Mouse (Mus musculus) lung, adult 2 months (tissue): ENCODE results near the gene 1190005I06Rik.

Experiments
- CTCF ChIP-seq: fragments of 200-500 bp; IDR thresholded peaks from 2 replicates; pipeline ENCODE4 v1.5.1; 2011; ENCODE audit warnings: mild to moderate bottlenecking, low read length, control low read depth; ENCODE audit not compliant: insufficient read depth
- POLR2A ChIP-seq: fragments of 200-500 bp; IDR thresholded peaks from 2 replicates; pipeline ENCODE4 v1.6.1; 2011; ENCODE audit warnings: low read depth, mild to moderate bottlenecking, control low read depth, low read length, borderline replicate concordance; ENCODE audit errors: extremely low read depth

- TF ChIP-seq POLR2A (no peak), CTCF (no peak)
Measured at GRCm38 (mm10) chr8:120567731-120568130, 79.7 kb downstream of the 1190005I06Rik start.
